Mouse (Mus musculus): ENCODE measurements around the gene T. TPM values are rescaled to one million over a fixed set of nuclear protein-coding genes. Genes with fewer than 3 reads are reported as not detected.

Gene T
- polyA plus RNA-seq, 2 experiments: 0.56 to 3.6 TPM

GRCm38 (mm10) chr17:8481797-8482196 lies 47.6 kb downstream of the T start:
- peak; percentile 37; the same call in 1 of the 2 replicates for ATAC-seq (ENCODE audit: low FRiP score, low read depth)
- Histone ChIP-seq H3K9ac (ENCODE audit: low read depth, low read length, severe bottlenecking) (no peak overlapping the region), H3K4me1 (ENCODE audit: control insufficient read depth, insufficient read depth, low read length) (peaks cover 11% of the 10 kb centered on the region), H3K4me2 (replicated peaks; ENCODE audit: low read depth, low read length, severe bottlenecking) (no peak overlapping the region), H3K36me3 (ENCODE audit: control insufficient read depth, insufficient read depth, low read length) (no peaks in the 10 kb centered on the region), H3K9me3 (ENCODE audit: control insufficient read depth, low read length) (no peaks in the 10 kb centered on the region), H3K27ac (replicated peaks; ENCODE audit: low read depth, low read length) (no peak overlapping the region), H3K4me3 (replicated peaks; ENCODE audit: low read length) (no peak overlapping the region), H3K27me3 (ENCODE audit: control insufficient read depth, insufficient read depth, low read length) (no peaks in the 10 kb centered on the region)
- no peak for TF ChIP-seq POLR2A (IDR thresholded peaks at IDR 0.05; ENCODE audit: borderline replicate concordance, extremely low read depth, insufficient read depth, insufficient read length)
- 37% methylated on average over 10 of the region's 10 CpGs for WGBS
- peak; percentile 28 for DNase-seq (ENCODE audit: low spot score)

DNA sequence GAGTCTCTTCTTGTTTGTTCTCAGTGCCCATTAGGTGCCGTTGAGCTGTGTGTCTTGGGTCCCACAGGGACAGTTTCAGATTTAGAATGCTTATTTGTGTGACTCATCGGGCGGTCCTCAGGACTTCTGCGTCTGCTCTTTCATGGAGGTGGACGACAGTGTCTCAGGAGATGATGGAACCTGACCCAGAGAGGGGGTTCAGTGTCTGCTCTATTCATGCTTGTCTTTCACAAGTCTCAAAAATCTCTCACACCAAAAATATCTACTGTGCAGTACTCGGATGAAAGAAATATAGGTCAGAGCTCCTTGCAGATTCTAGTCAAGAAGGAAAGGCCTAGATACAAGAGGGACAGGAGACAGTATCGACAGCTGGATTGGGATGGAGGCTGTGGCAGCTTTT lies 48.7 kb downstream of the T start:
- 73% methylated on average over 7 of the region's 7 CpGs for WGBS
- H3K27me3 ChIP-seq (ENCODE audit: control insufficient read depth, insufficient read depth, low read length): no peaks in the 10 kb centered on the region
- no peaks in the 10 kb centered on the region for H3K36me3 ChIP-seq (ENCODE audit: control insufficient read depth, insufficient read depth, low read length)
- no peak for ATAC-seq (ENCODE audit: low FRiP score, low read depth)
- no peak overlapping the region for H3K4me2 ChIP-seq (replicated peaks; ENCODE audit: low read depth, low read length, severe bottlenecking)
- H3K4me1 ChIP-seq (ENCODE audit: control insufficient read depth, insufficient read depth, low read length): peaks cover 11% of the 10 kb centered on the region
- no peak overlapping the region for H3K4me3 ChIP-seq (replicated peaks; ENCODE audit: low read length)
- no peak for TF ChIP-seq POLR2A (IDR thresholded peaks at IDR 0.05; ENCODE audit: borderline replicate concordance, extremely low read depth, insufficient read depth, insufficient read length)
- H3K9me3 ChIP-seq (ENCODE audit: control insufficient read depth, low read length): no peaks in the 10 kb centered on the region
- DNase-seq (ENCODE audit: low spot score): no peak
- H3K9ac ChIP-seq (ENCODE audit: low read depth, low read length, severe bottlenecking): no peak overlapping the region
- no peak overlapping the region for H3K27ac ChIP-seq (replicated peaks; ENCODE audit: low read depth, low read length)

GRCm38 (mm10) chr17:8484246-8484645 lies 50.0 kb downstream of the T start:
- H3K27ac ChIP-seq (replicated peaks; ENCODE audit: low read depth, low read length): no peak overlapping the region
- DNase-seq (ENCODE audit: low spot score) (no peak), ATAC-seq (ENCODE audit: low FRiP score, low read depth) (no peak)
- no peak for TF ChIP-seq POLR2A (IDR thresholded peaks at IDR 0.05; ENCODE audit: borderline replicate concordance, extremely low read depth, insufficient read depth, insufficient read length)
- 63% methylated on average over 3 of the region's 3 CpGs for WGBS
- H3K9ac ChIP-seq (ENCODE audit: low read depth, low read length, severe bottlenecking): no peak overlapping the region
- no peak overlapping the region for H3K4me2 ChIP-seq (replicated peaks; ENCODE audit: low read depth, low read length, severe bottlenecking)
- peaks cover 11% of the 10 kb centered on the region for H3K4me1 ChIP-seq (ENCODE audit: control insufficient read depth, insufficient read depth, low read length)
- H3K36me3 ChIP-seq (ENCODE audit: control insufficient read depth, insufficient read depth, low read length): no peaks in the 10 kb centered on the region
- no peaks in the 10 kb centered on the region for H3K9me3 ChIP-seq (ENCODE audit: control insufficient read depth, low read length)
- no peak overlapping the region for H3K4me3 ChIP-seq (replicated peaks; ENCODE audit: low read length)
- H3K27me3 ChIP-seq (ENCODE audit: control insufficient read depth, insufficient read depth, low read length): no peaks in the 10 kb centered on the region

DNA sequence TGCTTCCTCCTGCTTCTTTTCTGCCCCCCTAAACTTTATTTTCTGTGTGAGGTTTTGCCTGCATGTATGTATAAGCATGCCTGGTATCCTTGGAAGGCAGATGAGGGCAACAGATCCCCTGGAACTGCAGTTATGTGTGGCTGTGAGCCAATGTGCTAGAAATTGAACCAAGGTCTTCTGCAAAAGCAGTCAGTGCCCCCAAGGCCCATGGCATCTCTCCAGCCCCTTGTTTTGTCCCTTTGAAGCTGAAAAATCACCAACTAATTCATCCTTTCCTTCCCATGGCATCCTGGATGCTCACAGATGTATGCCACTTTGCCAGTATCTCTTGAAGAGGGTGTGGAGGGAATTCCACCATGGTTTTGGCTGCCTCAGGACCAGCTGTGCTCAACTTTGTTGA lies 50.9 kb downstream of the T start:
- no peak overlapping the region for H3K4me3 ChIP-seq (replicated peaks; ENCODE audit: low read length)
- DNase-seq (ENCODE audit: low spot score): no peak
- no peak for TF ChIP-seq POLR2A (IDR thresholded peaks at IDR 0.05; ENCODE audit: borderline replicate concordance, extremely low read depth, insufficient read depth, insufficient read length)
- ATAC-seq (ENCODE audit: low FRiP score, low read depth): no peak
- no peak overlapping the region for H3K27ac ChIP-seq (replicated peaks; ENCODE audit: low read depth, low read length)
- peaks cover 3% of the 10 kb centered on the region for H3K4me1 ChIP-seq (ENCODE audit: control insufficient read depth, insufficient read depth, low read length)
- no peaks in the 10 kb centered on the region for H3K27me3 ChIP-seq (ENCODE audit: control insufficient read depth, insufficient read depth, low read length)
- no peaks in the 10 kb centered on the region for H3K36me3 ChIP-seq (ENCODE audit: control insufficient read depth, insufficient read depth, low read length)
- no peaks in the 10 kb centered on the region for H3K9me3 ChIP-seq (ENCODE audit: control insufficient read depth, low read length)
- no peak overlapping the region for H3K9ac ChIP-seq (ENCODE audit: low read depth, low read length, severe bottlenecking)
- no peak overlapping the region for H3K4me2 ChIP-seq (replicated peaks; ENCODE audit: low read depth, low read length, severe bottlenecking)

DNA sequence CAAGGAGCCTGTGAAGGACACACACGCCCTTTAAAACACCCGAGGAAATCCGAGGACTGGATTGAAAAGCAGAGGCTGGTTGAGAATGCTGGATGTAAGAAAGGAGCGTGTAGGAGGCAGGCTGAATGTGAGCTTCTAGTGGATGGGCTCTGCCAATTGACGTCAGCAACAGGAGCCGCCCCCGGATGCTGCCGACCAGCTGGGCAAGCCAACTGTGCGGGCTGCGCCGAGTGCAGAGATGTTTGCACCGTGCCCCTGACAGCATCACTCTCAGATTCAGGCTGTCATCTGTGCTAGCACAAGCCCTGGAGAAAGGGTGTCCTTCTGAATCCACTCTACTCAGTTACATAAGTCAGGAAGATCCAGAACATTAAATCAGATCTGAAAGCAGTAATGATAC lies 53.6 kb downstream of the T start:
- Histone ChIP-seq H3K36me3 (ENCODE audit: control insufficient read depth, insufficient read depth, low read length) (no peaks in the 10 kb centered on the region), H3K4me3 (replicated peaks; ENCODE audit: low read length) (no peak overlapping the region), H3K4me1 (ENCODE audit: control insufficient read depth, insufficient read depth, low read length) (no peaks in the 10 kb centered on the region), H3K9ac (ENCODE audit: low read depth, low read length, severe bottlenecking) (no peak overlapping the region), H3K9me3 (ENCODE audit: control insufficient read depth, low read length) (no peaks in the 10 kb centered on the region), H3K4me2 (replicated peaks; ENCODE audit: low read depth, low read length, severe bottlenecking) (peak overlapping the region; percentile 20; the same call in 1 of the 2 replicates), H3K27ac (replicated peaks; ENCODE audit: low read depth, low read length) (no peak overlapping the region), H3K27me3 (ENCODE audit: control insufficient read depth, insufficient read depth, low read length) (no peaks in the 10 kb centered on the region)
- ATAC-seq (ENCODE audit: low FRiP score, low read depth) (no peak), DNase-seq (ENCODE audit: low spot score) (peak; percentile 23)
- 49% methylated on average over 12 of the region's 12 CpGs for WGBS
- no peak for TF ChIP-seq POLR2A (IDR thresholded peaks at IDR 0.05; ENCODE audit: borderline replicate concordance, extremely low read depth, insufficient read depth, insufficient read length)

DNA sequence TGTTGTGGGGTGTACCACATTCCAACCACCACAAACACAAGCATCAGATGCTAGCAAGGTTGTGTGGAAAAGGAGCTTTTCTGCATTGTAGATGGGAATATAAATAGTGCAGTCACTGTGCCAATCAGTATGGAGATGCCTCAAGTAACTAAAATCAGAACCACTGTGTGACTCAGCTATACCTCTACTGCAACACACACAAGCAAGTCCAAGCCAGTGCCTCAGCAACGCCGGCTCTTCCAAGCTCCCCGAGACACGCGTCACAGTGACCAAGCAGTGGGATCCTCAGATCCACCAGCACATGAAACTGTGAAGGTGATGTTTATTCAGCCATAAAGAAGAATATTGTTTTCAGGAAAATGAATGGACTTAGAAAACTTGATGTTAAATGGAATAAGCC lies 56.7 kb downstream of the T start:
- DNase-seq (ENCODE audit: low spot score) (no peak), ATAC-seq (ENCODE audit: low FRiP score, low read depth) (no peak)
- 89% methylated on average over 5 of the region's 5 CpGs for WGBS
- TF ChIP-seq POLR2A (IDR thresholded peaks at IDR 0.05; ENCODE audit: borderline replicate concordance, extremely low read depth, insufficient read depth, insufficient read length): no peak
- Histone ChIP-seq H3K4me3 (replicated peaks; ENCODE audit: low read length) (no peak overlapping the region), H3K9me3 (ENCODE audit: control insufficient read depth, low read length) (no peaks in the 10 kb centered on the region), H3K4me2 (replicated peaks; ENCODE audit: low read depth, low read length, severe bottlenecking) (no peak overlapping the region), H3K4me1 (ENCODE audit: control insufficient read depth, insufficient read depth, low read length) (no peaks in the 10 kb centered on the region), H3K9ac (ENCODE audit: low read depth, low read length, severe bottlenecking) (no peak overlapping the region), H3K27ac (replicated peaks; ENCODE audit: low read depth, low read length) (no peak overlapping the region), H3K27me3 (ENCODE audit: control insufficient read depth, insufficient read depth, low read length) (no peaks in the 10 kb centered on the region), H3K36me3 (ENCODE audit: control insufficient read depth, insufficient read depth, low read length) (no peaks in the 10 kb centered on the region)

Other genes with a start within 250 kb of the T start
- 0.08 TPM in 1 of 2 replicates, not detected in the other for gene Ccr6, start 198.4 kb upstream of the T start, polyA plus RNA-seq (2012; rRNA removed)
- gene Ccr6, start 198.4 kb upstream of the T start, polyA plus RNA-seq (2014; fragmentation: Nextera tagmentation; extraction: Ambion mirVana): not detected in 2 replicates
- 90.2 and 95.6 TPM in 2 replicates for gene Mpc1, start 151.5 kb upstream of the T start, polyA plus RNA-seq (2012; rRNA removed)
- 175 and 184 TPM in 2 replicates for gene Mpc1, start 151.5 kb upstream of the T start, polyA plus RNA-seq (2014; fragmentation: Nextera tagmentation; extraction: Ambion mirVana)
- 103 and 115 TPM in 2 replicates for gene Sft2d1, start 123.3 kb upstream of the T start, polyA plus RNA-seq (2012; rRNA removed)
- 55.8 and 70.1 TPM in 2 replicates for gene Sft2d1, start 123.3 kb upstream of the T start, polyA plus RNA-seq (2014; fragmentation: Nextera tagmentation; extraction: Ambion mirVana)
- gene Prr18, start 97.0 kb upstream of the T start, polyA plus RNA-seq (2012; rRNA removed): 1.0 and 1.2 TPM in 2 replicates
- gene Prr18, start 97.0 kb upstream of the T start, polyA plus RNA-seq (2014; fragmentation: Nextera tagmentation; extraction: Ambion mirVana): 0.25 and 0.28 TPM in 2 replicates
- gene T2, start 78.4 kb upstream of the T start, polyA plus RNA-seq (2012; rRNA removed): 1.7 and 2.3 TPM in 2 replicates
- gene T2, start 78.4 kb upstream of the T start, polyA plus RNA-seq (2014; fragmentation: Nextera tagmentation; extraction: Ambion mirVana): 0.32 TPM in 1 of 2 replicates, not detected in the other
- 5.0 and 5.8 TPM in 2 replicates for gene Pde10a, start 90.9 kb downstream of the T start, polyA plus RNA-seq (2012; rRNA removed)
- gene Pde10a, start 90.9 kb downstream of the T start, polyA plus RNA-seq (2014; fragmentation: Nextera tagmentation; extraction: Ambion mirVana): 3.1 and 3.8 TPM in 2 replicates
- gene Gm17087, start 132.5 kb downstream of the T start, polyA plus RNA-seq (2012; rRNA removed): not detected in 2 replicates
- gene Gm17087, start 132.5 kb downstream of the T start, polyA plus RNA-seq (2014; fragmentation: Nextera tagmentation; extraction: Ambion mirVana): not detected in 2 replicates

All from limb, embryonic 14.5 days (tissue).